Mouse (Mus musculus): ENCODE measurements around the gene Tuba1a. TPM values are rescaled to one million over a fixed set of nuclear protein-coding genes. Genes with fewer than 3 reads are reported as not detected.

The Tuba1a gene
- total and polyA plus RNA-seq, 3 experiments: 153 to 533 (median 254) TPM

DNA sequence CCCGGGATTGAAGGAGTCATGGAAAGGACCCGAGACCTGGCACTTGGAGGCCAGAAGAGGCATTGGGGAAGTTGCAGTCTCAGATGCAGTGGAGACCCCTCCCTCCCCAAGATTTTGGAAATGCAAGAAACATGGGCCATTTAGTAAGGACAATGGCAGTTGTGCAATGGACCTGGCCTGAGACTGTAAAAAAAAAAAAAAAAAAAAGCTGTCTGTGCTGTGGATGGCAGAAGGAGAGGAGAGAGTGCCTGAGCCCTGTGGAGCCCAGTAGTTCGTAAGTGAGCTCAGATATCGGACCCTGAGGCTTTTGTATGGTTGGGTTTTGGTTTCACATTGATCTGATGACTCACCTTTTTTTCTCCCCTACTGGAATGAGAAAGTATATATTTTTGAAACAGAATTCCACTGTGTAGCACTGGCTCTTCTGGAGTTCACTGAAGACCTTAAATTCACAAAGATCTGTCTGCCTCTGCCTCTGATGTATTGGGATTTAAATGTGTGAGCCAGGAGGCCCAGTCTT is 5.5 kb upstream of the Tuba1a start:
- Histone ChIP-seq H3K27me3 (replicated peaks) (no peaks in the 10 kb centered on the region), H3K9me3 (replicated peaks; ENCODE audit: low read length) (no peaks in the 10 kb centered on the region), H3K4me2 (ENCODE audit: insufficient read depth, low read depth, poor library complexity, severe bottlenecking) (no peak overlapping the region), H3K4me1 (ENCODE audit: control insufficient read depth in 1 of 2, insufficient read depth in 2 of 2) (peaks cover 2 to 24% of the 10 kb centered on the region in 2 experiments), H3K27ac (ENCODE audit: insufficient read depth, low read depth) (no peak overlapping the region), H3K9ac (ENCODE audit: insufficient read depth, low read depth) (no peak overlapping the region), H3K79me2 (replicated peaks; ENCODE audit: control insufficient read depth, extremely low read depth, insufficient read depth, poor library complexity, severe bottlenecking) (no peaks in the 10 kb centered on the region), H3K4me3 (replicated peaks in 1 of 3; ENCODE audit: low read depth in 2 of 3, low read length in 2 of 3, poor library complexity in 1 of 3) (no peak overlapping the region), H3K36me3 (replicated peaks in 1 of 2; ENCODE audit: control insufficient read depth in 1 of 2, insufficient read depth in 1 of 2, low read length in 1 of 2) (no peaks in the 10 kb centered on the region)
- dilution Hi-C loops (cut with MboI; ENCODE audit: extremely low pct_ligation_motif_present, extremely low pct_unique_long_range_greater_than_20kb, low sequenced_read_pairs) (no loop called here), in situ Hi-C loops (cut with MboI; ENCODE audit: low pct_ligation_motif_present, low pct_unique_long_range_greater_than_20kb, low sequenced_read_pairs) (no loop called here)
- no peak for TF ChIP-seq MEF2A (IDR thresholded peaks at IDR 0.05; ENCODE audit: borderline replicate concordance, low read depth, low read length)
- no peak for TF ChIP-seq TCF12 (IDR thresholded peaks at IDR 0.05; ENCODE audit: low read depth, low read length)
- no peak for TF ChIP-seq CHD1 (IDR thresholded peaks at IDR 0.05; ENCODE audit: low read depth, low read length)
- no peak for TF ChIP-seq ETS1 (conservative IDR thresholded peaks at IDR 0.05; ENCODE audit: low read depth, low read length)
- peak; percentile 39; the same call in 1 of the 2 replicates for TF ChIP-seq ZNF384 (IDR thresholded peaks at IDR 0.05; ENCODE audit: low read depth, low read length)
- TF ChIP-seq POLR2A (IDR thresholded peaks at IDR 0.05; ENCODE audit: low read depth, low read length): no peak
- TF ChIP-seq GABPA (IDR thresholded peaks at IDR 0.05; ENCODE audit: insufficient replicate concordance, low read depth, low read length): no peak
- no peak for DNase-seq (ENCODE audit: extremely low read depth)

DNA sequence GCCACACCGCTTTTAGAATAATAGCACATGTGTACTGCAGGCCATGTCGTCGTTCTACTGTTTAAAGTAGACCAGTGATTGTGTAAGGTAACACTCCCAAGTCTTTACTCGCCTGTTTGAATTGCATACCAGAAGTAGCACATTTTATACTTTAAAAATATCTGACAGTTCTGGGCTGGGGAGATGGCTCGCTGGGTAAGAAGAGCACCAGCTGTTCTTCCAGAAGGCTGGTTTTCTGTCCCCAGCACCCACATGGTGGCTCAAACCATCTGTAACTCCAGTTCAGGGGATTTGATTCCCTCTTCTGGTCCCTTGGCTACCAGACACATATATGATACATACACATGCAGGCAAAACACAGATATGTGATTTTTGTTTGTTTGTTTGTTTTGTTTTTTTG is 4.0 kb upstream of the Tuba1a start:
- H3K4me3 ChIP-seq (replicated peaks in 1 of 3; ENCODE audit: low read depth in 2 of 3, low read length in 2 of 3, poor library complexity in 1 of 3): no peak overlapping the region
- H3K27ac ChIP-seq (ENCODE audit: insufficient read depth, low read depth): no peak overlapping the region
- H3K4me1 ChIP-seq (ENCODE audit: control insufficient read depth in 1 of 2, insufficient read depth in 2 of 2): peaks cover 2 to 28% of the 10 kb centered on the region in 2 experiments
- no peak overlapping the region for H3K4me2 ChIP-seq (ENCODE audit: insufficient read depth, low read depth, poor library complexity, severe bottlenecking)
- no peaks in the 10 kb centered on the region; the same call in 1 of the 2 replicates for H3K79me2 ChIP-seq (replicated peaks; ENCODE audit: control insufficient read depth, extremely low read depth, insufficient read depth, poor library complexity, severe bottlenecking)
- dilution Hi-C loops (cut with MboI; ENCODE audit: extremely low pct_ligation_motif_present, extremely low pct_unique_long_range_greater_than_20kb, low sequenced_read_pairs) (no loop called here), in situ Hi-C loops (cut with MboI; ENCODE audit: low pct_ligation_motif_present, low pct_unique_long_range_greater_than_20kb, low sequenced_read_pairs) (no loop called here)
- H3K36me3 ChIP-seq (replicated peaks in 1 of 2; ENCODE audit: control insufficient read depth in 1 of 2, insufficient read depth in 1 of 2, low read length in 1 of 2): no peaks in the 10 kb centered on the region
- H3K27me3 ChIP-seq (replicated peaks): no peaks in the 10 kb centered on the region
- no peak for DNase-seq (ENCODE audit: extremely low read depth)
- H3K9me3 ChIP-seq (replicated peaks; ENCODE audit: low read length): no peaks in the 10 kb centered on the region
- H3K9ac ChIP-seq (ENCODE audit: insufficient read depth, low read depth): no peak overlapping the region
- TF ChIP-seq USF2 (conservative IDR thresholded peaks at IDR 0.05; ENCODE audit: low read depth, low read length) (no peak), ZC3H11A (IDR thresholded peaks at IDR 0.05; ENCODE audit: low read depth, low read length) (no peak), CHD2 (IDR thresholded peaks at IDR 0.05; ENCODE audit: low read length) (no peak), E2F4 (IDR thresholded peaks at IDR 0.05; ENCODE audit: insufficient replicate concordance, low read depth, low read length) (no peak), MAX (IDR thresholded peaks at IDR 0.05; ENCODE audit: low read length) (no peak), UBTF (IDR thresholded peaks at IDR 0.05; ENCODE audit: low read depth, low read length) (no peak), SIN3A (IDR thresholded peaks at IDR 0.05; ENCODE audit: low read length) (no peak), JUN (IDR thresholded peaks at IDR 0.05; ENCODE audit: insufficient read depth, low read depth, low read length) (no peak), TBP (conservative IDR thresholded peaks at IDR 0.05; ENCODE audit: low read depth, low read length) (no peak), CTCF (conservative IDR thresholded peaks at IDR 0.05 in 1 of 2, IDR thresholded peaks at IDR 0.05 in 1 of 2; ENCODE audit: low read depth in 2 of 2, low read length in 2 of 2) (no peak), NRF1 (IDR thresholded peaks at IDR 0.05; ENCODE audit: low read depth, low read length) (no peak), USF1 (IDR thresholded peaks at IDR 0.05; ENCODE audit: low read depth, low read length) (no peak), HCFC1 (IDR thresholded peaks at IDR 0.05; ENCODE audit: low read depth, low read length) (no peak), MAZ (IDR thresholded peaks at IDR 0.05; ENCODE audit: low read depth, low read length) (no peak), ZMIZ1 (IDR thresholded peaks at IDR 0.05; ENCODE audit: low read depth, low read length) (no peak), CHD1 (IDR thresholded peaks at IDR 0.05; ENCODE audit: low read depth, low read length) (no peak)

Measured in CH12.LX (cell line).